31 mouse cellular contexts compared by ENCODE assay signal in genomic region chr12:83685466-83685865, GRCm38 (mm10).
"Had no signal": no experiment of that assay in that cellular context is flagged by ENCODE, and none has a peak within 500 bp of the region (broad histone marks: within the 10 kb centered on the region; RNA-seq: fewer than 3 reads in every experiment).

No protein-coding gene starts in this region.

- H3K4me2 ChIP-seq: limb, embryonic 12.5 days; limb, embryonic 13.5 days; limb, embryonic 15.5 days; liver, embryonic 11.5 days; liver, embryonic 13.5 days; liver, embryonic 15.5 days; lung, embryonic 14.5 days; lung, embryonic 15.5 days; midbrain, embryonic 11.5 days; midbrain, embryonic 12.5 days; midbrain, embryonic 13.5 days; midbrain, embryonic 15.5 days; neural tube, embryonic 12.5 days had no signal

- H3K4me3 ChIP-seq: left cerebral cortex, adult 2 months; limb, embryonic 10.5 days; limb, embryonic 12.5 days; limb, embryonic 13.5 days; limb, embryonic 15.5 days; liver, embryonic 13.5 days; liver, embryonic 15.5 days; lung, embryonic 15.5 days; megakaryocyte, embryonic 14.5 days; midbrain, embryonic 10.5 days; midbrain, embryonic 12.5 days; midbrain, embryonic 13.5 days; midbrain, embryonic 15.5 days; myocyte; neural tube, embryonic 12.5 days had no signal

- H3K9ac ChIP-seq: limb, embryonic 12.5 days; limb, embryonic 13.5 days; limb, embryonic 15.5 days; liver, embryonic 13.5 days; liver, embryonic 14.5 days; liver, embryonic 15.5 days; liver, postnatal 0 days; lung, embryonic 14.5 days; lung, embryonic 15.5 days; midbrain, embryonic 12.5 days; midbrain, embryonic 13.5 days; midbrain, embryonic 15.5 days; neural tube, embryonic 12.5 days had no signal

- DNase-seq: left cerebral cortex, postnatal 4 days; liver, embryonic 13.5 days; liver, postnatal 0 days; lung, adult 18-20 months; lung, adult 2 months; lung, embryonic 14.5 days; lung, postnatal 10 days; lung, postnatal 14 days; lung, postnatal 36 days; lung, postnatal 4 days; midbrain, embryonic 14.5 days had no signal

- ATAC-seq: liver, postnatal 0 days; lung, postnatal 0 days; midbrain, embryonic 13.5 days; midbrain, embryonic 15.5 days; midbrain, embryonic 16.5 days had no signal

- H3K9me3 ChIP-seq: limb, embryonic 10.5 days; limb, embryonic 12.5 days; limb, embryonic 13.5 days; limb, embryonic 15.5 days; liver, embryonic 13.5 days; liver, embryonic 15.5 days; lung, embryonic 15.5 days; megakaryocyte, embryonic 14.5 days; midbrain, embryonic 10.5 days; midbrain, embryonic 12.5 days; midbrain, embryonic 13.5 days; midbrain, embryonic 15.5 days; neural tube, embryonic 12.5 days had no signal

- H3K27ac ChIP-seq: left cerebral cortex, adult 2 months; limb, embryonic 10.5 days; limb, embryonic 12.5 days; limb, embryonic 13.5 days; limb, embryonic 15.5 days; liver, embryonic 13.5 days; liver, embryonic 14.5 days; liver, embryonic 15.5 days; lung, embryonic 15.5 days; macrophage; midbrain, embryonic 10.5 days; midbrain, embryonic 12.5 days; midbrain, embryonic 13.5 days; midbrain, embryonic 15.5 days; neural tube, embryonic 12.5 days had no signal

- H3K27me3 ChIP-seq: limb, embryonic 12.5 days; limb, embryonic 13.5 days; limb, embryonic 15.5 days; liver, embryonic 13.5 days; liver, embryonic 15.5 days; lung, embryonic 15.5 days; megakaryocyte, embryonic 14.5 days; midbrain, embryonic 12.5 days; midbrain, embryonic 13.5 days; midbrain, embryonic 15.5 days; neural tube, embryonic 12.5 days had no signal
